Mouse (Mus musculus): Measurements from ENCODE around the gene Gorasp1. TPM values are rescaled to one million over a fixed set of nuclear protein-coding genes. Genes with fewer than 3 reads are reported as not detected.

The Gorasp1 gene
- polyA plus RNA-seq, 1 experiment, result 8.9 TPM

DNA sequence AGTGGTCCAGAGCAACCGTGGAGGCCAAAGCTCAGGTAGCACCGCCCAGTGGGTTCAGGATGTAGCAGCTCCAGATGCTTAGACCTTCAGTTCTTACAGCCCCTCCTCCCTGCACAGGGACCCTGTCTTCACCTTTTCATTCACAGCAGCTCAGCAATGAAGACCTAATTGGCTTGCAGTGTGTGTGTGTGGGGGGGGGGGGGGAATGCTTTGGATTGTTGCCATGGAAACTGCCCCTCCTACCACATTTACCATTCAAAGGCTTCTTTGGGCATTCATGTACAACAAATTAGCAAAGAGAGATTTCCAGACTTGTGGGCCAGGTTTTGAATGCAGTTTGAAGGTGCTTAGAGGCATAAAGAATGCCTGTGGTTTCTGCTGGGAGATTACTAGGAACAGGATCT, 48.5 kb downstream of the Gorasp1 start:
- Histone ChIP-seq H3K27ac (ENCODE audit: insufficient read depth, low read depth, low read length) (no peak overlapping the region), H3K4me1 (ENCODE audit: control insufficient read depth, insufficient read depth, low read length) (0 out of 2 replicates have a peak, but pooled peaks cover 2% of the 10 kb centered on the region), H3K4me3 (ENCODE audit: insufficient read depth, low read length) (no peak overlapping the region)
- TF ChIP-seq POLR2A (IDR thresholded peaks at IDR 0.05; ENCODE audit: borderline replicate concordance, low read depth, low read length) (no peak), CTCF (IDR thresholded peaks at IDR 0.05; ENCODE audit: low read depth, low read length) (no peak)

DNA sequence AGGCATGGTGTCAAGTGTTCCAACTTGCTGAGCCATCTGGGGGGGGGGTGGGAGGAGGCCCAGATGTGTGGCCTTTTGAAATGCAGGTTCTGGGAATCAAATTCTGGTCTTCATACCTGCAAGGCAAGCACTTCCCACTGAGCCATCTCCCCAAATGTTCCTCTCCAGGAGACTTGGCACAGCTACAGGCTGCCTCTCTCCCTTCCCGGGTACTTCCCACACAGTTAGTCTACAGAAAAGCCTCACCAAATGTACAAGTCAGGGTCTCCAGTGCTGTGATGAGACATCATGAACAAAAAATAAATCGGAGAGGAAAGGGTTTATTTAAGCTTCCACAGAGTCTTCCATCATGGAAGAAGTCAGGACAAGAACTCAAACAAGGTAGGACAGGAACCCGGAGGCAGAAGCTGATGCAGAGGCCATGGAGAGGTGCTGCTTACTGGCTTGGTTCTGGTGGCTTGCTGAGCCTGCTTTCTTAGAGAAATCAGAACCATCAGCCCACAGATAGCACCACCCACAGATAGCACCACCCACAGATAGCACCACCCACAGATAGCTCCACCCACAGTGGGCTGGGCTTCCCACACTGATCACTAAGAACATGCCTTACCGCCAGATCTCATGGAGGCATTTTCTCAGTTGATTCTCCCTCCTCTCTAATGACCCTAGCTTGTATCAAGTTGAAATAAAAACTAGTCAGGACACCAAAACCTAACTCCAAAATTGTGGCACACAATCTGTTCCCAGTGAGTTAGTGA, 50.0 kb downstream of the Gorasp1 start:
- TF ChIP-seq CTCF (IDR thresholded peaks at IDR 0.05; ENCODE audit: low read depth, low read length) (no peak), POLR2A (IDR thresholded peaks at IDR 0.05; ENCODE audit: borderline replicate concordance, low read depth, low read length) (no peak)
- Histone ChIP-seq H3K4me3 (ENCODE audit: insufficient read depth, low read length) (no peak overlapping the region), H3K4me1 (ENCODE audit: control insufficient read depth, insufficient read depth, low read length) (0 out of 2 replicates have a peak, but pooled peaks cover 2% of the 10 kb centered on the region), H3K27ac (ENCODE audit: insufficient read depth, low read depth, low read length) (no peak overlapping the region)

Other genes starting within 250 kb of the Gorasp1 start
- gene Scn10a, start 218.2 kb downstream of the Gorasp1 start, polyA plus RNA-seq (2012; ENCODE audit: insufficient read depth, insufficient read length, missing spikeins), result not detected in 2 replicates
- not detected in 2 replicates for gene Scn11a, start 112.1 kb downstream of the Gorasp1 start, polyA plus RNA-seq (2012; ENCODE audit: insufficient read depth, insufficient read length, missing spikeins)
- gene Wdr48, start 42.7 kb downstream of the Gorasp1 start, polyA plus RNA-seq (2012; ENCODE audit: insufficient read depth, insufficient read length, missing spikeins), result 49.1 and 55.0 TPM in 2 replicates
- gene Ttc21a, start within 50 bp of the Gorasp1 start, polyA plus RNA-seq (2012; ENCODE audit: insufficient read depth, insufficient read length, missing spikeins), result 0.20 and 0.27 TPM in 2 replicates
- 3.0 and 4.1 TPM in 2 replicates for gene Csrnp1, start 47.1 kb upstream of the Gorasp1 start, polyA plus RNA-seq (2012; ENCODE audit: insufficient read depth, insufficient read length, missing spikeins)
- gene Xirp1, start 86.0 kb upstream of the Gorasp1 start, polyA plus RNA-seq (2012; ENCODE audit: insufficient read depth, insufficient read length, missing spikeins), result not detected in 2 replicates
- gene Cx3cr1, start 132.3 kb upstream of the Gorasp1 start, polyA plus RNA-seq (2012; ENCODE audit: insufficient read depth, insufficient read length, missing spikeins), result 59.9 and 65.4 TPM in 2 replicates
- not detected in 2 replicates for gene Ccr8, start 154.5 kb upstream of the Gorasp1 start, polyA plus RNA-seq (2012; ENCODE audit: insufficient read depth, insufficient read length, missing spikeins)
- 18.5 and 18.7 TPM in 2 replicates for gene Slc25a38, start 172.8 kb upstream of the Gorasp1 start, polyA plus RNA-seq (2012; ENCODE audit: insufficient read depth, insufficient read length, missing spikeins)
- gene Rpsa, start 190.1 kb upstream of the Gorasp1 start, polyA plus RNA-seq (2012; ENCODE audit: insufficient read depth, insufficient read length, missing spikeins), result 1,167 and 1,228 TPM in 2 replicates
- not detected in 2 replicates for gene Mobp, start 212.1 kb upstream of the Gorasp1 start, polyA plus RNA-seq (2012; ENCODE audit: insufficient read depth, insufficient read length, missing spikeins)

Data from bone marrow macrophage, adult 2 months (primary cell).